Mouse (Mus musculus) liver, postnatal 0 days (tissue): Measurements from ENCODE around the gene Stx12.
"Not testable (repeated sequence)": the region's sequence is repeated elsewhere in the genome, so short reads cannot be mapped to it uniquely, and the experiment has no call there.

Experiments used
- CTCF ChIP-seq: sonication (generic); IDR thresholded peaks from 2 replicates; pipeline ENCODE4 v1.5.1; 2016; ENCODE audit warnings: antibody characterized with exemption, low read depth
- EP300 ChIP-seq: IDR thresholded peaks from 2 replicates; pipeline ENCODE4 v1.6.1; 2016; ENCODE audit warnings: antibody characterized with exemption, low read depth, mild to moderate bottlenecking

- not testable (repeated sequence) for TF ChIP-seq CTCF, EP300
Measured at GRCm38 (mm10) chr4:132918493-132918892, 34.2 kb upstream of the Stx12 start.
